Comparison of ENCODE assay signal across 23 mouse cellular contexts in genomic region chr3:107928691-107929090, GRCm38 (mm10). TPM values are rescaled to one million over a fixed set of nuclear protein-coding genes. Genes with fewer than 3 reads are reported as not detected.
"Had no signal": no experiment of that assay in that cellular context is flagged by ENCODE, and none has a peak within 500 bp of the region (broad histone marks: within the 10 kb centered on the region; RNA-seq: fewer than 3 reads in every experiment).

No protein-coding gene starts in this region.

- H3K36me3 ChIP-seq: limb, embryonic 10.5 days; liver, embryonic 15.5 days; stomach, embryonic 15.5 days had no signal

- ATAC-seq: hindbrain, postnatal 0 days; midbrain, embryonic 16.5 days had no signal

- H3K27ac ChIP-seq: hindbrain, postnatal 0 days; left cerebral cortex, adult 2 months; limb, embryonic 10.5 days; liver, embryonic 15.5 days; stomach, embryonic 15.5 days had no signal

- H3K9ac ChIP-seq: liver, embryonic 15.5 days; stomach, embryonic 15.5 days had no signal

- H3K4me3 ChIP-seq: left cerebral cortex, adult 2 months; limb, embryonic 10.5 days; liver, embryonic 15.5 days; stomach, embryonic 15.5 days had no signal

- H3K27me3 ChIP-seq: liver, embryonic 15.5 days; stomach, embryonic 15.5 days had no signal

- H3K4me2 ChIP-seq: liver, embryonic 11.5 days; liver, embryonic 15.5 days; midbrain, embryonic 11.5 days; stomach, embryonic 15.5 days had no signal

- H3K4me1 ChIP-seq: stomach, embryonic 15.5 days had no signal

- DNase-seq: kidney, adult 18-20 months; kidney, postnatal 10 days; kidney, postnatal 4 days; retina, postnatal 1 day; right cerebral cortex, postnatal 4 days; spleen, adult 18-20 months; thymus, postnatal 4 days had no signal

- H3K9me3 ChIP-seq: limb, embryonic 10.5 days; liver, embryonic 15.5 days; stomach, embryonic 15.5 days had no signal

RNA-seq across cellular contexts. Expression of gene Gstm7, which starts 2.9 kb away (rescaled TPM):
- total RNA-seq: neutrophil, adult 5-6 weeks had no signal

RNA-seq across cellular contexts. Expression of gene Gstm6, which starts 14.9 kb away (rescaled TPM):
- total RNA-seq: megakaryocyte, adult 5-6 weeks; neutrophil, adult 5-6 weeks had no signal

RNA-seq across cellular contexts. Expression of gene Gstm3, which starts 40.4 kb away (rescaled TPM):
- total RNA-seq: hindbrain, postnatal 0 days; layer of hippocampus, adult 8-10 months; layer of hippocampus, postnatal 25 days; left cerebral cortex, adult 2 months; left cerebral cortex, postnatal 14 days; megakaryocyte, adult 5-6 weeks; neutrophil, adult 5-6 weeks had no signal
- polyA plus RNA-seq: limb, embryonic 10.5 days; limb, embryonic 14.5 days; midbrain, embryonic 11.5 days; midbrain, embryonic 16.5 days had no signal

RNA-seq across cellular contexts. Expression of gene Eps8l3, which starts 51.7 kb away (rescaled TPM):
- total RNA-seq: hindbrain, postnatal 0 days; layer of hippocampus, adult 8-10 months; layer of hippocampus, postnatal 25 days; left cerebral cortex, adult 2 months; left cerebral cortex, postnatal 14 days; megakaryocyte, adult 5-6 weeks; neutrophil, adult 5-6 weeks had no signal
- polyA plus RNA-seq: hindbrain, postnatal 0 days; kidney, embryonic 14.5 days; limb, embryonic 10.5 days; liver, embryonic 11.5 days; liver, embryonic 15.5 days; lung, embryonic 16.5 days; midbrain, embryonic 11.5 days; midbrain, embryonic 16.5 days had no signal
